ENCODE assay signal across 16 mouse cellular contexts in the genomic region with DNA sequence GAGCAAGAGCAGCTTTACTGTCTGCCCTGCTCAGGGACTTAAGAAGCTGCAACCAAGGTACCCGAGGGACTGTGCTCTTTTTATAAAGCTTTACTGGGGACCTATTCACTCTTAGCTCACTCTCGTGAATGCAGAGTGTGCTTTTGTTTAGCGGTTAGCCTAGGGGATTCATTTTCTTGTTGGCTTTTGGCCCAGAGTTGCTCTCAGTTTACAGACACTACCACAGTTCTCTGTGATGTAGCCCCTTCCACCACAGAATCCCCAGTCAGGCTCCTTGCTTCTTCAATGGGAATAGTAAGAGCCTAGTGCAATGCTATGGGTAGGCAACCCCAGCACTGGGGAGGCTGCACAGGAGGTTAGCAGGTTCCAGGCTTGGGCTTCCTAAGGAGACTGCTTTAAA.
DNase-seq lines count a peak whose midpoint lies in the region; ATAC-seq and TF ChIP-seq lines count a peak whose summit lies in the region.
"Had no signal": no experiment of that assay in that cellular context is flagged by ENCODE, and none has a peak within 500 bp of the region (broad histone marks: within the 10 kb centered on the region; RNA-seq: fewer than 3 reads in every experiment).

No protein-coding gene starts in this region.

- no peak overlapping the region for H3K4me2 ChIP-seq in embryonic facial prominence, embryonic 13.5 days
- no peak overlapping the region for H3K4me2 ChIP-seq in hindbrain, embryonic 14.5 days (replicated peaks)
- H3K4me2 ChIP-seq in midbrain, embryonic 16.5 days (ENCODE audit: low read length), result no peak overlapping the region
- H3K4me2 ChIP-seq in intestine, embryonic 16.5 days (ENCODE audit: low read depth, low read length), result no peak overlapping the region

- H3K79me2 ChIP-seq in heart, adult 2 months (replicated peaks; ENCODE audit: control insufficient read depth, insufficient read depth, low read length), result no peaks in the 10 kb centered on the region

- DNase-seq in heart, adult 11 months, result peak; percentile 82
- DNase-seq in heart, adult 2 months, result no peak
- DNase-seq in hindbrain, embryonic 14.5 days (ENCODE audit: low spot score), result peak; percentile 69
- DNase-seq in thymus, adult 2 months, result no peak
- no peak for DNase-seq in cerebellum, postnatal 4 days (ENCODE audit: low spot score in 2 of 2)
- DNase-seq: adrenal gland, postnatal 14 days; cerebellum, postnatal 25 days; heart, postnatal 14 days; kidney, postnatal 36 days; right cerebral cortex, postnatal 14 days; thymus, adult 18-20 months had no signal

- H3K4me1 ChIP-seq in heart, adult 2 months (ENCODE audit: control insufficient read depth, insufficient read depth, low read length), result no peaks in the 10 kb centered on the region
- peaks cover 42% of the 10 kb centered on the region for H3K4me1 ChIP-seq in embryonic facial prominence, embryonic 13.5 days
- H3K4me1 ChIP-seq in hindbrain, embryonic 14.5 days (replicated peaks; ENCODE audit: control insufficient read depth, insufficient read depth, low read length), result no peaks in the 10 kb centered on the region
- peaks cover 10% of the 10 kb centered on the region for H3K4me1 ChIP-seq in midbrain, embryonic 16.5 days (ENCODE audit: control insufficient read depth, insufficient read depth, low read length)
- no peaks in the 10 kb centered on the region for H3K4me1 ChIP-seq in thymus, adult 2 months (replicated peaks; ENCODE audit: control insufficient read depth, insufficient read depth, low read length)
- H3K4me1 ChIP-seq in intestine, embryonic 16.5 days (ENCODE audit: control insufficient read depth, insufficient read depth, low read length), result no peaks in the 10 kb centered on the region

- no peak overlapping the region for H3K4me3 ChIP-seq in heart, adult 2 months
- no peak overlapping the region for H3K4me3 ChIP-seq in embryonic facial prominence, embryonic 13.5 days
- H3K4me3 ChIP-seq in hindbrain, embryonic 14.5 days (replicated peaks; ENCODE audit: low read length), result no peak overlapping the region
- no peak overlapping the region for H3K4me3 ChIP-seq in midbrain, embryonic 16.5 days (ENCODE audit: low read depth, low read length)
- no peak overlapping the region for H3K4me3 ChIP-seq in thymus, adult 2 months (ENCODE audit: control insufficient read depth, insufficient read depth, low read length)
- no peak overlapping the region for H3K4me3 ChIP-seq in intestine, embryonic 16.5 days (ENCODE audit: low read length)

- TF ChIP-seq CTCF in heart, adult 2 months (IDR thresholded peaks at IDR 0.05), result no peak
- no peak for TF ChIP-seq CTCF in thymus, adult 2 months (IDR thresholded peaks at IDR 0.05; ENCODE audit: borderline replicate concordance, control insufficient read depth, extremely low read depth, insufficient read depth, low read length, poor library complexity)

- WGBS in heart, adult 2 months, result 45% methylated on average over 3 of the region's 3 CpGs
- 6% methylated on average over 3 of the region's 3 CpGs for WGBS in embryonic facial prominence, embryonic 13.5 days
- 19% methylated on average over 3 of the region's 3 CpGs for WGBS in hindbrain, embryonic 14.5 days
- WGBS in midbrain, embryonic 16.5 days, result 20% methylated on average over 3 of the region's 3 CpGs
- 79% methylated on average over 3 of the region's 3 CpGs for WGBS in thymus, adult 2 months
- WGBS in intestine, embryonic 16.5 days, result 32% methylated on average over 3 of the region's 3 CpGs

- ATAC-seq in embryonic facial prominence, embryonic 13.5 days (ENCODE audit: insufficient number of reproducible peaks, insufficient read depth, low FRiP score, low TSS enrichment, low read depth), result peak; percentile 86
- ATAC-seq in hindbrain, embryonic 14.5 days (ENCODE audit: low FRiP score), result peak; percentile 60; the same call in 1 of the 2 replicates
- peak; percentile 60 for ATAC-seq in midbrain, embryonic 16.5 days
- no peak for ATAC-seq in intestine, embryonic 16.5 days
- ATAC-seq: lung, postnatal 0 days had no signal

- H3K27ac ChIP-seq in heart, adult 2 months, result no peak overlapping the region
- peak overlapping the region; percentile 70 for H3K27ac ChIP-seq in embryonic facial prominence, embryonic 13.5 days
- no peak overlapping the region for H3K27ac ChIP-seq in hindbrain, embryonic 14.5 days
- H3K27ac ChIP-seq in midbrain, embryonic 16.5 days (ENCODE audit: low read length), result peak overlapping the region; percentile 26; the same call in 1 of the 2 replicates
- H3K27ac ChIP-seq in thymus, adult 2 months (ENCODE audit: control insufficient read depth, insufficient read depth, low read length), result no peak overlapping the region
- H3K27ac ChIP-seq in intestine, embryonic 16.5 days (ENCODE audit: low read length), result no peak overlapping the region

- TF ChIP-seq POLR2A in heart, adult 2 months (IDR thresholded peaks at IDR 0.05; ENCODE audit: insufficient read depth, low read depth, low read length), result no peak
- TF ChIP-seq POLR2A in thymus, adult 2 months (IDR thresholded peaks at IDR 0.05; ENCODE audit: control insufficient read depth, extremely low read depth, insufficient read depth, low read length, poor library complexity), result no peak

- no peak for TF ChIP-seq EP300 in heart, adult 2 months (IDR thresholded peaks at IDR 0.05; ENCODE audit: insufficient read depth, low read depth, low read length)

- no peaks in the 10 kb centered on the region for H3K36me3 ChIP-seq in heart, adult 2 months (ENCODE audit: control insufficient read depth, insufficient read depth, low read length)
- no peaks in the 10 kb centered on the region for H3K36me3 ChIP-seq in embryonic facial prominence, embryonic 13.5 days
- H3K36me3 ChIP-seq in hindbrain, embryonic 14.5 days (replicated peaks; ENCODE audit: control insufficient read depth, insufficient read depth), result no peaks in the 10 kb centered on the region
- no peaks in the 10 kb centered on the region for H3K36me3 ChIP-seq in midbrain, embryonic 16.5 days (ENCODE audit: control insufficient read depth, insufficient read depth, low read length)
- H3K36me3 ChIP-seq in thymus, adult 2 months (ENCODE audit: control insufficient read depth, insufficient read depth, low read length), result no peaks in the 10 kb centered on the region
- no peaks in the 10 kb centered on the region for H3K36me3 ChIP-seq in intestine, embryonic 16.5 days (ENCODE audit: control insufficient read depth, insufficient read depth, low read length)
- H3K36me3 ChIP-seq: G1E had no signal

- H3K9ac ChIP-seq in heart, adult 2 months (ENCODE audit: low read depth, low read length), result no peak overlapping the region
- H3K9ac ChIP-seq in embryonic facial prominence, embryonic 13.5 days, result no peak overlapping the region
- no peak overlapping the region for H3K9ac ChIP-seq in hindbrain, embryonic 14.5 days
- no peak overlapping the region for H3K9ac ChIP-seq in midbrain, embryonic 16.5 days (ENCODE audit: low read depth, low read length)
- H3K9ac ChIP-seq in intestine, embryonic 16.5 days (ENCODE audit: low read depth, low read length), result no peak overlapping the region

- intact Hi-C loops in heart, adult 2 months (cut with DNase I), result no loop called here

- no peaks in the 10 kb centered on the region for H3K27me3 ChIP-seq in heart, adult 2 months (ENCODE audit: control insufficient read depth, insufficient read depth, low read length)
- no peaks in the 10 kb centered on the region for H3K27me3 ChIP-seq in embryonic facial prominence, embryonic 13.5 days
- H3K27me3 ChIP-seq in hindbrain, embryonic 14.5 days (ENCODE audit: control insufficient read depth, insufficient read depth, low read length), result no peaks in the 10 kb centered on the region
- H3K27me3 ChIP-seq in midbrain, embryonic 16.5 days (ENCODE audit: control insufficient read depth, insufficient read depth, low read depth, low read length), result no peaks in the 10 kb centered on the region
- no peaks in the 10 kb centered on the region for H3K27me3 ChIP-seq in thymus, adult 2 months (ENCODE audit: control insufficient read depth, insufficient read depth, low read length)
- no peaks in the 10 kb centered on the region for H3K27me3 ChIP-seq in intestine, embryonic 16.5 days (replicated peaks; ENCODE audit: control insufficient read depth, insufficient read depth, low read length)

- no peaks in the 10 kb centered on the region for H3K9me3 ChIP-seq in embryonic facial prominence, embryonic 13.5 days
- H3K9me3 ChIP-seq in hindbrain, embryonic 14.5 days (ENCODE audit: control insufficient read depth, low read length), result no peaks in the 10 kb centered on the region
- no peaks in the 10 kb centered on the region for H3K9me3 ChIP-seq in midbrain, embryonic 16.5 days (replicated peaks; ENCODE audit: control insufficient read depth, low read length, poor library complexity, severe bottlenecking)
- H3K9me3 ChIP-seq in intestine, embryonic 16.5 days (ENCODE audit: control insufficient read depth, low read length), result no peaks in the 10 kb centered on the region

Comparison
In these comparisons a context has a peak if more than half of its experiments do, and no peak if none do; other contexts are left out.
1. DNase-seq: peak in heart, adult 11 months (single experiment) and hindbrain, embryonic 14.5 days (single experiment); none in heart, adult 2 months (0 of 2), thymus, adult 2 months (single experiment) and cerebellum, postnatal 4 days (0 of 2).
2. H3K27ac ChIP-seq: peak in embryonic facial prominence, embryonic 13.5 days (single experiment) and midbrain, embryonic 16.5 days (single experiment); none in heart, adult 2 months (single experiment), hindbrain, embryonic 14.5 days (single experiment), thymus, adult 2 months (single experiment) and intestine, embryonic 16.5 days (single experiment).